Mouse (Mus musculus): ENCODE measurements at regions not wholly inside any gene's neighbourhood (a gene's known extent, or its start where the extent isn't known, plus 50 kb on each side); places are given as distances from the start of the nearest gene placed in this dataset.
A peak's percentile ranks its signal among the peaks of the same experiment; 100 is the strongest.

- no peak overlapping the region for H3K4me2 ChIP-seq (ENCODE audit: low read depth, low read length)
- no peak overlapping the region for H3K27ac ChIP-seq (ENCODE audit: low read length)
- H3K9ac ChIP-seq (ENCODE audit: low read length): no peak overlapping the region
- H3K9me3 ChIP-seq (replicated peaks; ENCODE audit: control insufficient read depth, low read length): no peaks in the 10 kb centered on the region
- H3K4me3 ChIP-seq (ENCODE audit: low read length): no peak overlapping the region
- H3K4me1 ChIP-seq (ENCODE audit: control insufficient read depth, insufficient read depth, low read length): no peaks in the 10 kb centered on the region; the same call in 1 of the 2 replicates
- 0 out of 2 replicates have a peak, but pooled peaks cover 2% of the 10 kb centered on the region for H3K27me3 ChIP-seq (ENCODE audit: control insufficient read depth, insufficient read depth, low read length)
- 73% methylated on average over 8 of the region's 8 CpGs for WGBS
- no peaks in the 10 kb centered on the region for H3K36me3 ChIP-seq (ENCODE audit: control insufficient read depth, insufficient read depth)
- ATAC-seq (replicated peaks; ENCODE audit: extremely low read depth, insufficient read depth, low FRiP score): no peak
These were observed 127.7 kb upstream of the Parp11 start for GRCm38 (mm10) chr6:127318746-127319582.

GRCm38 (mm10) chr6:127320600-127320999 is 126.0 kb upstream of the Parp11 start:
- H3K27ac ChIP-seq (ENCODE audit: low read length): no peak overlapping the region
- no peak overlapping the region for H3K9ac ChIP-seq (ENCODE audit: low read length)
- 0 out of 2 replicates have a peak, but pooled peaks cover 2% of the 10 kb centered on the region for H3K27me3 ChIP-seq (ENCODE audit: control insufficient read depth, insufficient read depth, low read length)
- H3K36me3 ChIP-seq (ENCODE audit: control insufficient read depth, insufficient read depth): no peaks in the 10 kb centered on the region
- H3K9me3 ChIP-seq (replicated peaks; ENCODE audit: control insufficient read depth, low read length): no peaks in the 10 kb centered on the region
- H3K4me2 ChIP-seq (ENCODE audit: low read depth, low read length): no peak overlapping the region
- peaks cover 3% of the 10 kb centered on the region for H3K4me1 ChIP-seq (ENCODE audit: control insufficient read depth, insufficient read depth, low read length)
- no peak overlapping the region for H3K4me3 ChIP-seq (ENCODE audit: low read length)
- WGBS: 91% methylated on average over 4 of the region's 4 CpGs
- no peak for ATAC-seq (replicated peaks; ENCODE audit: extremely low read depth, insufficient read depth, low FRiP score)

- Histone ChIP-seq H3K36me3 (ENCODE audit: control insufficient read depth, insufficient read depth) (no peaks in the 10 kb centered on the region), H3K4me1 (ENCODE audit: control insufficient read depth, insufficient read depth, low read length) (peaks cover 7% of the 10 kb centered on the region), H3K27ac (ENCODE audit: low read length) (no peak overlapping the region), H3K4me2 (ENCODE audit: low read depth, low read length) (no peak overlapping the region), H3K9me3 (replicated peaks; ENCODE audit: control insufficient read depth, low read length) (no peaks in the 10 kb centered on the region), H3K27me3 (ENCODE audit: control insufficient read depth, insufficient read depth, low read length) (0 out of 2 replicates have a peak, but pooled peaks cover 2% of the 10 kb centered on the region), H3K4me3 (ENCODE audit: low read length) (no peak overlapping the region), H3K9ac (ENCODE audit: low read length) (no peak overlapping the region)
- WGBS: 66% methylated on average over 3 of the region's 3 CpGs
- no peak for ATAC-seq (replicated peaks; ENCODE audit: extremely low read depth, insufficient read depth, low FRiP score)
These were observed 125.6 kb upstream of the Parp11 start for GRCm38 (mm10) chr6:127321031-127321430.

- no peak overlapping the region for H3K9ac ChIP-seq (ENCODE audit: low read length)
- H3K9me3 ChIP-seq (replicated peaks; ENCODE audit: control insufficient read depth, low read length): no peaks in the 10 kb centered on the region
- WGBS: 47% methylated on average over 7 of the region's 7 CpGs
- no peak overlapping the region for H3K4me2 ChIP-seq (ENCODE audit: low read depth, low read length)
- no peak overlapping the region for H3K4me3 ChIP-seq (ENCODE audit: low read length)
- H3K27ac ChIP-seq (ENCODE audit: low read length): no peak overlapping the region
- no peak for ATAC-seq (replicated peaks; ENCODE audit: extremely low read depth, insufficient read depth, low FRiP score)
- no peaks in the 10 kb centered on the region for H3K36me3 ChIP-seq (ENCODE audit: control insufficient read depth, insufficient read depth)
- H3K27me3 ChIP-seq (ENCODE audit: control insufficient read depth, insufficient read depth, low read length): 0 out of 2 replicates have a peak, but pooled peaks cover 2% of the 10 kb centered on the region
- peaks cover 7% of the 10 kb centered on the region for H3K4me1 ChIP-seq (ENCODE audit: control insufficient read depth, insufficient read depth, low read length)
These were observed 124.2 kb upstream of the Parp11 start for GRCm38 (mm10) chr6:127322398-127322797.

- Histone ChIP-seq H3K9me3 (replicated peaks; ENCODE audit: control insufficient read depth, low read length) (no peaks in the 10 kb centered on the region), H3K36me3 (ENCODE audit: control insufficient read depth, insufficient read depth) (no peaks in the 10 kb centered on the region), H3K4me3 (ENCODE audit: low read length) (no peak overlapping the region), H3K4me1 (ENCODE audit: control insufficient read depth, insufficient read depth, low read length) (peaks cover 18% of the 10 kb centered on the region), H3K27ac (ENCODE audit: low read length) (no peak overlapping the region), H3K9ac (ENCODE audit: low read length) (no peak overlapping the region), H3K27me3 (ENCODE audit: control insufficient read depth, insufficient read depth, low read length) (0 out of 2 replicates have a peak, but pooled peaks cover 2% of the 10 kb centered on the region), H3K4me2 (ENCODE audit: low read depth, low read length) (no peak overlapping the region)
- ATAC-seq (replicated peaks; ENCODE audit: extremely low read depth, insufficient read depth, low FRiP score): no peak
- WGBS: 29% methylated on average over 5 of the region's 5 CpGs
These were observed 121.7 kb upstream of the Parp11 start for GRCm38 (mm10) chr6:127324984-127325383.

GRCm38 (mm10) chr6:127325596-127326332 is 120.9 kb upstream of the Parp11 start:
- Histone ChIP-seq H3K27me3 (ENCODE audit: control insufficient read depth, insufficient read depth, low read length) (0 out of 2 replicates have a peak, but pooled peaks cover 2% of the 10 kb centered on the region), H3K4me2 (ENCODE audit: low read depth, low read length) (no peak overlapping the region), H3K4me1 (ENCODE audit: control insufficient read depth, insufficient read depth, low read length) (peaks cover 22% of the 10 kb centered on the region), H3K4me3 (ENCODE audit: low read length) (no peak overlapping the region), H3K9ac (ENCODE audit: low read length) (no peak overlapping the region), H3K9me3 (replicated peaks; ENCODE audit: control insufficient read depth, low read length) (no peaks in the 10 kb centered on the region), H3K36me3 (ENCODE audit: control insufficient read depth, insufficient read depth) (no peaks in the 10 kb centered on the region), H3K27ac (ENCODE audit: low read length) (no peak overlapping the region)
- WGBS: 69% methylated on average over 7 of the region's 7 CpGs
- ATAC-seq (replicated peaks; ENCODE audit: extremely low read depth, insufficient read depth, low FRiP score): no peak

GRCm38 (mm10) chr6:127326333-127326729 is 120.3 kb upstream of the Parp11 start:
- 63% methylated on average over 6 of the region's 6 CpGs for WGBS
- peaks cover 28% of the 10 kb centered on the region for H3K4me1 ChIP-seq (ENCODE audit: control insufficient read depth, insufficient read depth, low read length)

GRCm38 (mm10) chr6:127329191-127330014 is 117.2 kb upstream of the Parp11 start:
- 49% methylated on average over 20 of the region's 20 CpGs for WGBS
- no peaks in the 10 kb centered on the region for H3K9me3 ChIP-seq (replicated peaks; ENCODE audit: control insufficient read depth, low read length)
- no peaks in the 10 kb centered on the region for H3K36me3 ChIP-seq (ENCODE audit: control insufficient read depth, insufficient read depth)
- H3K27ac ChIP-seq (ENCODE audit: low read length): peak overlapping the region; percentile 98
- H3K4me2 ChIP-seq (ENCODE audit: low read depth, low read length): peak overlapping the region; percentile 82
- ATAC-seq (replicated peaks; ENCODE audit: extremely low read depth, insufficient read depth, low FRiP score): 0 out of 2 replicates have a peak, but pooled peaks have one; percentile 32
- peak overlapping the region; percentile 82 for H3K9ac ChIP-seq (ENCODE audit: low read length)
- peaks cover 37% of the 10 kb centered on the region for H3K4me1 ChIP-seq (ENCODE audit: control insufficient read depth, insufficient read depth, low read length)
- H3K4me3 ChIP-seq (ENCODE audit: low read length): peak overlapping the region; percentile 57
- no peaks in the 10 kb centered on the region for H3K27me3 ChIP-seq (ENCODE audit: control insufficient read depth, insufficient read depth, low read length)

More at GRCm38 (mm10) chr6:127326333-127326729, 120.3 kb upstream of the Parp11 start:
- Histone ChIP-seq H3K4me2 (ENCODE audit: low read depth, low read length) (no peak overlapping the region), H3K27me3 (ENCODE audit: control insufficient read depth, insufficient read depth, low read length) (0 out of 2 replicates have a peak, but pooled peaks cover 2% of the 10 kb centered on the region), H3K4me3 (ENCODE audit: low read length) (no peak overlapping the region), H3K9me3 (replicated peaks; ENCODE audit: control insufficient read depth, low read length) (no peaks in the 10 kb centered on the region), H3K36me3 (ENCODE audit: control insufficient read depth, insufficient read depth) (no peaks in the 10 kb centered on the region), H3K9ac (ENCODE audit: low read length) (no peak overlapping the region), H3K27ac (ENCODE audit: low read length) (no peak overlapping the region)
- ATAC-seq (replicated peaks; ENCODE audit: extremely low read depth, insufficient read depth, low FRiP score): no peak

Data from heart, embryonic 16.5 days (tissue).